Mouse (Mus musculus) urinary bladder, postnatal 4 days (tissue): ENCODE measurements around the gene Pinlyp.

Experiments
- DNase-seq, 2 experiments: peaks; one replicate each; pipeline ENCODE4 v3.0.0; 2021 to 2022; ENCODE audit warnings: low spot score in 2 of 2

Gene Pinlyp

GRCm38 (mm10) chr7:24546068-24546614 is at the start of gene Pinlyp, which contains the start of gene Xrcc1:
Pinlyp (minus strand) TSS chr7:24546118.
Xrcc1 (plus strand) TSS chr7:24546289.
- DNase-seq = peak in 1 of 2 experiments; percentile 53

DNA sequence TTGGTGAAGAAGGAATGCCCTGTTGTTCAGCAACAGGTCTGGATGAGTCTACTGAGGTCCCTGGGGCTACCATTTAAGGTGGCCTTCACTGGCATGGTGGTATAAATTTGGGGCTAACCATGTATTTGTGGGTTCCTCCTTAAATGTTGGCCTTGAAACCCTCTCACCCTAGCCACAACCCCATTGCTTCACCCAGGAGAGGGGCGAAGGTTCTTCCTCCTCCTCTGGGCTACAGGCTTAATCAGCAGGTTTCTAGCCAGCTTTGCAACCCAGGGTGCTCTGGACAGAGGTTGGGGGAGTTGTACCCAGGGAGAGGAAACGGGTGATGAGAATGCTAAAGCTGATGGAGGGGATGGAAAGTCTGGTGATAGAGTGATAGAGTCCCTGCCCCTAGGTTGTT is 49.5 kb upstream of the Pinlyp start:
- no peak for DNase-seq

DNA sequence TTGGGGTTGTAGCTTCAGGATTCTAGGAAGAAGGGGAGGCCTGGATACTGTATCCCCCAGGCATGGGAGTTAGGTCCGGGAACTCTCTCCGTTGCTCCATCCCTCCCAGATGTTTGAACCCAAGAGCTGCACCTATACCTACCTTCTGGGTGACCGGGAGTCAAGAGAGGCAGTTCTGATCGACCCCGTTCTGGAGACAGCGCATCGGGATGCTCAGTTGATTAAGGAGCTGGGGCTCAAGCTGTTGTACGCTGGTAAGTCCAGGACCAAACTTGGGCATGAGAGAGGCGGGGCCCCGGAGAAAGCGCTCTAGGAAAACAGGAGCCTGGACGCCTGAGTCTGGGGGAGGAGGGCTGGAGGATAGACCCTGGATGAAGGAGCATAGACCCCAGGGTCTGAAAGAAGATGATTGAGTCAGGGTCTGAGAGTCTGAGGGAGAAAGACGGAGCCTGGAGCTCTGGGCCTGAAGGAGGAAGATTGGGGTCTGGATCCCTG is 48.4 kb upstream of the Pinlyp start:
- no peak for DNase-seq

DNA sequence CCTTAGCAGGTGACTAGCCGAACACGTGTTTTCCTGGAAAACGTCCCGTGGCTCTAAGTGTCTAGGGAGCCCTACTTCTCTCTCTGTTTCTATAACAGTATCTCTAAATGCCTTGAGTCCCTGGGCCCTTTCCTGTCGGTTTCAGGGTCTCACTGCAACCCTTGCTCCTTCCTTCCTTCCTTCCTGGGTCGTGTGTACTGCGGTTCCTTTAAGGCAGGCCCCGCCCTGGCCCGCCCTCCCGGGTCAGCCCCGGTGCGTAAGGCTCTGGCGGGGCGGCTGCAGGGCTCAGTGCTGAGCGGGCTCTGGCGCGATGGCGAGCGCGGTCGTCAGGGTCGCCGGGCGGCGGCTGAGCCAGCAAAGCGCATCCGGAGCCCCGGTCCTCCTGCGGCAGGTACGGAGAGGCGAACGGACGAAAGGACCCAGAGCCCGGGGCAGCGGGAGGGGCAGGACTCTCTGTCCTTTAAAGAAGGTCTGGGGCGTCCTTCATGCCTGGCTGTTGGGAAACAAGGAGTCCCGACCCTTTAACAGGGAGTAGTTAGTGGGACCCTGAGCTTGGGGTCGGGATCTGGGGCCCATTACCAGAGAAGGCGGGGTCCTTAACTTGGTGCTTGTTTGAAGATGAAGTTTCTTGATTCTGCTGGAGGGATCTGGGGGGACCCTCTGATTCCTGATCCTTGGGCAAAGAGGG is 47.8 kb upstream of the Pinlyp start:
- DNase-seq = peak in 1 of 2 experiments; percentile 66

- no peak for DNase-seq
These were observed 46.9 kb upstream of the Pinlyp start for GRCm38 (mm10) chr7:24592781-24593180.

- DNase-seq = no peak
These were observed 46.2 kb upstream of the Pinlyp start for GRCm38 (mm10) chr7:24592163-24592562.

DNA sequence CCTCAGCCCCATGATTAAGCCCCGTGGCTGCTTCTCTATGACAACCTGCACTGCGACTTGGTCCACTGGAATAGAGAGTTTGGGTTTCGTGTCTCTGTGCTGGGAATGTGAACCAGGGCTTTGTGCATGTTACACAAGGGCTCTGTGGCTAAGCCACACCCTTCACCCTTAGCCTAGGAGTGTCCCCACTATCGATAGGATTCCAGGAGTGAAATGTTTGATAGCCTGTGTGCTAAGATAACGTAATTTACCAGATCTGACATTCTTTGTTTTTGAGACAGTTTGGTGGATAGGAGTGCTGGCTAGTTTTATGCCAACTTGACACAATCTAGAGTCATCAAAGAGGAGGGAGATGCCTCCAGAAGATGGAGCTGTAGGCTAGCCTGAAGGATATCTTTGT is 45.8 kb upstream of the Pinlyp start:
- DNase-seq = no peak

- DNase-seq = peak in 1 of 2 experiments; percentile 58
These were observed 42.4 kb upstream of the Pinlyp start for GRCm38 (mm10) chr7:24588336-24588735.

DNA sequence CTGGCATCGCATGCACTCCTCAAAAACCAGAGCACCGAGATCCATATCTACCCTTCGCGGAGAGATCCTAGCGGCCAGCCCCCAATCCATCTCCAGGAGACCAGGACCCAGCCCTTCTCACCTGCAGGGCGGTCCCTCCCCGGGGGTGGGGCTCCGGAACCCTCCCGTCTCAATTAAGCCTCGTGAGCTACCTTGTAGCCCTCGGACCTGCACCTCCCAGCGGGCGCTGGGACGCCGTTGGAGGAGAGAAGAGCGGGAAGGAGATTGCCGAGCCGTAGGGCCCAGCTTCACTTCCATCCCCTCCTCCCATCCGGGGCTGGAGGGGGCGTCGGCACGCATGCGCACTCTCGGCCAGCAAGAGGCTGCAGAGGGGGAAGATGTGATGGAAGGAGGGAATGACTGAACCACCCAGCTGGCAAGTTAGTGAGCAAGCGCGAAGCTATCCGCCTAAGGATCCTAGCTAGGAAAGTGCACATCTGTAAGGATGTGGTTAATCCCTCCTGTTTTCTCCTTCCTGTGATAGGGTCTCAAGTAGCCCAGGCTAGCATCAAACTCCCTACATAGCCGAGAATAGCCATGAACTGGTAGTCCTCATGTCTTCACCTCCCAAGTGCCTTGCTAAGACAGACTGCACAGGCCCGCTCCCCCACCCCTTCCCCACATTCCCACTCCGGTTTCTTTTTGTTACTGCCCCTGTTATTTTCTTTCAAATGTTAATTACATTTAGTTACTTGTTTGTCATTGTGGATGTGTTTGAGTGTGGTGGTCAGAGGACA is 41.6 kb upstream of the Pinlyp start, which contains the start of the genes Ethe1 and Zfp575:
Gene Ethe1 (plus strand): TSS at position 214 of the 776 bp plus-strand sequence.
Gene Zfp575 (minus strand): TSS at position 312 of the 776 bp plus-strand sequence.
- peak; percentile 79 to 84 for DNase-seq

DNA sequence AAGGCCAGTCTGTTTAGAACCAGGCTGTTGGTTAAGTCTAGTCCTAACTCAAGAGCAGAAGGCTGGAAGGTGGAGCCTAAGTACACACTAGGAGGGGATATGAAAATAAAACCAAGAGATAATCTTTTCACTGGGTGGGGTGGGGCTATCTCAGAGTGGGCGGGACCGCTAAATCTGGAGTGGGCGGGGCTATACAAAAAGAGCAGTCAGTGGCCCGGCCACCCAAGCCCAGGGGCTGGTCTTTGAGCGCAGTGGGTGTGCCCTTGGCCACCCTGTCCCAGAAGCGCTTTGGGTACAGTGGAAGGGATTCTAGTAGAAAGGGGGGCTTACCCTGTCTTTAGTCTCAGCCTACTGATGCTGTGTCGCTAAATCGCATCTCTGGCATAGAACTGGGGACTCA is 40.9 kb upstream of the Pinlyp start:
- peak in 1 of 2 experiments; percentile 64 for DNase-seq

DNA sequence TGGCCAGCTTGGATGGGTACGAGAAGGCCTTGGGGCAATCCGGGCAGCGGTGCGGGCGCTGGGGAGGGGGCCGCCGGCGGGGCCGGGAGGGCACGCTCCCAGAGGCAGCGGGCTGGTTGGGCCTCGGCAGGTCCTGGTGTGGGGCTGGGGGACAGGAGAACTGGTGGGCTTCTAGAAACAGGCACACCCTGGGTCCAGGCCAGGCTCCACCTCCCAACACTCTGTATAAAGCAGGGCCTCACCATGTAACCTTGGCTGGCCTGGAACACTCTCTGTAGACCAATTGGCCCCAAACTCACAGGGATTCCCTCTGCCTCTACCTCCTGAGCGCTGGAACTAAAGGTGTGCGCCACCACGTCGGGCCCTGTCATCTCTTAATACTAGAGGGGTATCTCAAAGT is 40.1 kb upstream of the Pinlyp start:
- no peak for DNase-seq

GRCm38 (mm10) chr7:24584876-24585275 is 39.0 kb upstream of the Pinlyp start:
- no peak for DNase-seq

DNA sequence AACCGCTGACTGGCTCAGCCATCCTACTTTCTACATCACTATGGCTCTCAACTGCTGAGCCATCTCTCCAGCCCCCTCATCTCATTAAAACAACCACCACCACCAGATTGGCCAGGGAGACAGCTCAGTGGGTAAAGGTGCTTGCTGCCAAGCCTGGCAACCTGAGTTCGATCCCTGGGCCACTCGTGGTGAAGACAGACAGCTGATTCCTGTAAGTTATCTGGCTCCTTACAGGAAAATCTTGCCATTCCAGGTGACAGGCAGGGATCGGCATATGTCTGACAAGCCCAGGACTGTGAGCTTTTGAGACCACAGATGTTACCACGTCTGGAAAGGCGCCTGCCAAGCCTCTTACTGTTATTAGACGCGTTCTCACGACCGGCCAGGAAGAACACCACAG is 31.9 kb upstream of the Pinlyp start:
- no peak for DNase-seq

GRCm38 (mm10) chr7:24574224-24574796 is 28.4 kb upstream of the Pinlyp start:
- no peak for DNase-seq

GRCm38 (mm10) chr7:24572455-24572854 is 26.5 kb upstream of the Pinlyp start:
- no peak for DNase-seq

DNA sequence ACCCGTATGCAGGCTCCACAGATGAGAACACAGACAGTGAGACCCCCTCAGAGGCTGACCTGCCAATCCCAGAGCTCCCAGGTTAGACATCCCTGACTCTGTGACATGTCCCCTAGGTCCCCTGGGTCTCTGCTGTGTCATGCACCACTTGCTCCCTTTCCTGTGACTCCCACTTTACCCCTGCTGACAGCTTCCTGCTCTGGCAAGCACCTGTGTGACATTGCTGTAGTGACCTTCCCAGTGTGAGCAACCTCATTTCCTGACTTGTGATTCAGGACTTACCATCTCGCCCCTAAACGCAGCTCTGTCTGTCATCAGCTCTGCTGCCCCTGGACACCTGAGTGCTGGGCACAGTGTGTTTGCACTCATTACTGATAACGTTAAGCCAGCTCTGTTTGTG is 25.2 kb upstream of the Pinlyp start:
- DNase-seq = no peak

DNA sequence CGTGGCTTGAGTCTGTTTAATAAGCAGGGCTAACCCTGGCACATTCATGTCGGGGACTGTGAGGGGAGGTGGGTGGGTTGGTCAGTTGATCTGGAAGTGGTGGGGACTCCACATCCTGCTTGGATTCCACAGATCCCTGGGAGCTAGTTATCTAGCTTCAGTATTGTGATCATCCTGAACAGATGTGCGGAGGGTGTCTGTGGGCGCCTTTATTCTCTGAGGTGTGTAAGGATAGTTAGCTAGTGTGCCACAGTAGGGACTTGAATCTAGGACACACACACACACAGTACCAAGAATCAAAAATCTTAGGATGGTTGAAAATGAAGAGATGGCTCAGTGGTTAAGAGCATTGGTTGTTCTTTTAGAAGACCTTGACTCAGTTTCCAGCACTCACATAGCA is 22.6 kb upstream of the Pinlyp start:
- DNase-seq = no peak

GRCm38 (mm10) chr7:24566206-24566605 is 20.3 kb upstream of the Pinlyp start:
- DNase-seq = peak in 1 of 2 experiments; percentile 57

GRCm38 (mm10) chr7:24565627-24566026 is 19.7 kb upstream of the Pinlyp start:
- peak in 1 of 2 experiments; percentile 55 for DNase-seq

DNA sequence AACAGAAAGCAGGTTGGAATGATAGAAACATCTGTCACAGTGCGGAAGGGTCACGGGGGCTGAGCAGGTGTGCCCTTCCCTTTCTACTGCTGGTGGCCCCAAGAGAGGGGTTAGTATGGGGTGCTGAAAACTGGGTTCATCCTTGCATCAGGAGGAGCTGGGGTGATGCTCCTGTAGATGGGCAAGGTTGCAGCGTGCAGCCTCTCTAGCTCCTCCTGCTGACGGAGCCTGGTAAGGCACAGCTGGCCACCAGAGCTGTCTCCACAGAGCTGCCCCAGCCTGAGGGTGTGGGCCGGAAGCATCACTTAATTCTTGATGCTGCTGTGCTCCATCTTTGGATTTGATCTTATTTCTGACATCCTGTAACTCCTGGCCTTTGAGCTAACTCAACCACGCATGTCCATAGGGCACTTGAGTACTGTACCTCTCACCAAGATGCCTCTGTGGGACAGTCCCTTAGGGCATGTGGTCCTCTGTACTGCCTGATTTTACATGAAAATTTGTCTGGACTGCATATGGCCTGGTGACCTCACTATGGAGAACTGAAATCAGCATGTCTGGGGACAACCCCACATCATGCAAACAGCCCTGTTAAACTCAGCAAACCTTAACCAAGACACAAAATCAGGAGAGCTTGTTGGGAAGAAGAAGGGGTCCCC is 18.8 kb upstream of the Pinlyp start:
- DNase-seq = peak in 1 of 2 experiments; percentile 77

DNA sequence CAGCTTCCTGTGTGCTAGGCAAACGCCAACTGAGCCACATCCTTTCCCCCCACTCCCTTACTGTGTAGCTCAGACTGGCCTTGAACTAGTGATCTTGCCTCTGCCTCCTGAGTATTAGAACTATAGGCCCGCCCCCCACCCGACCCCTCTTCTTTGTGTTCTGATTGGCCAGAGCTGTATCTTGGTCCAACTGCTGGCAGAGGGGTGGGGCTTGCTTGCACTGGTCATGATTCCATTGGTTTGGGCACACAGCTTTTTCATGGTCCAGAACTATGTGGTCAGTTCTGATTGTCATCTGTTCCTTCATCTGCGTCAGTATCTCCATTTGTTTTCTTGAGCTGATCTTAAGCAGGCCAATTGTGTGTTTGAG is 17.9 kb upstream of the Pinlyp start:
- DNase-seq = peak in 1 of 2 experiments; percentile 49
